Mouse (Mus musculus): ENCODE measurements at regions not wholly inside any gene's neighbourhood (a gene's known extent, or its start where the extent isn't known, plus 50 kb on each side); places are given as distances from the start of the nearest gene placed in this dataset.

DNA sequence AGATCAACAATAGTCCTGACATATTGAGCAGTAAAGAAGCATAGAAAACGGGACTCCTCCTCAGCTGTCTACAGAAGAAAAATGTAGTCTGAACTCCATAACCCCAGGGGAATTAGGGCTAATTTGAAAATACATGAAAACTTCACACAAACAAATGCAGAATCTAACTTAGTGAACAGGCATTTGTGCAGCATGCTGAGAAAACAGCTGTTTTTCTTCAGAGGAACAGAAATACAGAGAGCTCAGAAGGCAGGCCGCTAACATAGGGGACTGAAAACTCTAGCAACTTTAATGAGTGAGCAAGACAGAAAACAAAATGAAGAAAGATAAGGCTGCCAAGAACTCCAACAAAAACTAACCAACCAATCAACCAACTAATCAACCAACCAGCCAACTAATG is 172.7 kb upstream of the Zc3h12c start:
- Histone ChIP-seq H3K36me3 (replicated peaks; ENCODE audit: control insufficient read depth, insufficient read depth, low read depth) (no peaks in the 10 kb centered on the region), H3K27ac (no peak overlapping the region), H3K4me3 (ENCODE audit: insufficient read depth in 1 of 2, low read depth in 2 of 2, low read length in 2 of 2) (no peak overlapping the region), H3K4me1 (replicated peaks; ENCODE audit: control insufficient read depth in 2 of 2, insufficient read depth in 2 of 2, low read length in 1 of 2) (no peaks in the 10 kb centered on the region), H3K9me3 (ENCODE audit: control insufficient read depth, low read length) (no peaks in the 10 kb centered on the region), H3K27me3 (ENCODE audit: control insufficient read depth, insufficient read depth, low read length) (no peaks in the 10 kb centered on the region), H3K4me2 (ENCODE audit: low read depth) (no peak overlapping the region), H3K9ac (replicated peaks) (no peak overlapping the region)
- no peak for TF ChIP-seq CTCF (IDR thresholded peaks at IDR 0.05; ENCODE audit: low read depth)
- TF ChIP-seq EP300 (IDR thresholded peaks at IDR 0.05; ENCODE audit: low read depth): no peak
- 73% methylated on average over 2 of the region's 2 CpGs for WGBS (ENCODE audit: insufficient replicate concordance)
- no peak for DNase-seq (ENCODE audit: low read depth in 3 of 3, low spot score in 3 of 3)
- no peak for ATAC-seq (ENCODE audit: insufficient read depth)

DNA sequence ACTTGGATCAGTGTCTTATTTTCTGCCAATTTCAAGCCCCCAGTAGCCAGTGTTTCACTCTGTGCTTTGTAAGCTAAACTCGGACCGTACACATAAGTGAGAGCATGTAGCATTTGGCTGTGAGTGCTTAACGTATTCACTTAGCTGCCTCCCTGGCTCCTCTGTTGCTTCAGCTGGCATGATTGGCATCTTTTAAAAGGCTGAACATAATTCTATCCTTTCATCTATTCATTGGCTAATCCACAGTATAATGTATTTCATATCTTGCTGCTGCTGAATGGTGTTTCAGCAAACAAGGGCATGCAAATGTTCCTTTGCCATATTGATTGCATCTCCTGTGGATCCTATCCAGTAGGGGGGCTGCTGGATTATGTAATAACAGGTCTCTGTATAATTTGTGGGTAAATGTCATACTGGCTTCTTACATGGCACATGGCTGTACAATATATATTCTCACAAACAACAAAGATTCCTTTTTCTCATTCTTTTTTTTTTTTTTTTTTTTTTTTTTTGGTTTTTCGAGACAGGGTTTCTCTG is 169.5 kb upstream of the Zc3h12c start:
- ATAC-seq (ENCODE audit: insufficient read depth) (no peak), DNase-seq (ENCODE audit: low read depth in 3 of 3, low spot score in 3 of 3) (no peak)
- no peak overlapping the region for H3K4me3 ChIP-seq (ENCODE audit: insufficient read depth in 1 of 2, low read depth in 2 of 2, low read length in 2 of 2)
- TF ChIP-seq CTCF (IDR thresholded peaks at IDR 0.05; ENCODE audit: low read depth) (no peak), EP300 (IDR thresholded peaks at IDR 0.05; ENCODE audit: low read depth) (no peak)
- H3K36me3 ChIP-seq (replicated peaks; ENCODE audit: control insufficient read depth, insufficient read depth, low read depth): no peaks in the 10 kb centered on the region
- 60% methylated on average over 4 of the region's 4 CpGs for WGBS (ENCODE audit: insufficient replicate concordance)
- no peaks in the 10 kb centered on the region for H3K4me1 ChIP-seq (replicated peaks; ENCODE audit: control insufficient read depth in 2 of 2, insufficient read depth in 2 of 2, low read length in 1 of 2)
- no peaks in the 10 kb centered on the region for H3K9me3 ChIP-seq (ENCODE audit: control insufficient read depth, low read length)
- no peak overlapping the region for H3K4me2 ChIP-seq (ENCODE audit: low read depth)
- H3K27me3 ChIP-seq (ENCODE audit: control insufficient read depth, insufficient read depth, low read length): no peaks in the 10 kb centered on the region
- no peak overlapping the region for H3K9ac ChIP-seq (replicated peaks)
- H3K27ac ChIP-seq: no peak overlapping the region

DNA sequence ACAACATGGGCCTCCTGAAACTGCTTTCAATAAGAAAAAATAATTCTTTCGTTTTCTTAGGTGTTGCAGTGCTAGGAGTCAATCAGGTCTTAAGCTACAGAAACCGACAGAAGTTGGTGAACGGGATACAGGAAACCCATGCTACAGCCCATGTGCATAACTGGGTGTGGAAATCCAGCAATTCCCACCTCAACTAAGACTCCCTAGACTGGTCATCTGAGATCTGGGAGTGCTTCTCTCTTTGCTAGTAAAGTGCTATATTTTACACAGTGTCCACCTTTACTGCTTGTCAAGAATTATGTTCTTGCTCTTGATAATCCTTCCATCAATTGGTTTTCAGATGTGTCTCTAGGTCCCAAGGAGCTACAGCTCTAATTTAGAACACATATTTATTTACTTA is 166.4 kb upstream of the Zc3h12c start:
- H3K4me2 ChIP-seq (ENCODE audit: low read depth): no peak overlapping the region
- H3K4me3 ChIP-seq (ENCODE audit: insufficient read depth in 1 of 2, low read depth in 2 of 2, low read length in 2 of 2): no peak overlapping the region
- WGBS (ENCODE audit: insufficient replicate concordance): 66% methylated on average over 3 of the region's 3 CpGs
- no peak for TF ChIP-seq CTCF (IDR thresholded peaks at IDR 0.05; ENCODE audit: low read depth)
- no peak for TF ChIP-seq EP300 (IDR thresholded peaks at IDR 0.05; ENCODE audit: low read depth)
- H3K4me1 ChIP-seq (replicated peaks; ENCODE audit: control insufficient read depth in 2 of 2, insufficient read depth in 2 of 2, low read length in 1 of 2): no peaks in the 10 kb centered on the region
- H3K27ac ChIP-seq: no peak overlapping the region
- H3K9ac ChIP-seq (replicated peaks): no peak overlapping the region
- H3K9me3 ChIP-seq (ENCODE audit: control insufficient read depth, low read length): no peaks in the 10 kb centered on the region
- no peaks in the 10 kb centered on the region for H3K27me3 ChIP-seq (ENCODE audit: control insufficient read depth, insufficient read depth, low read length)
- no peaks in the 10 kb centered on the region for H3K36me3 ChIP-seq (replicated peaks; ENCODE audit: control insufficient read depth, insufficient read depth, low read depth)
- DNase-seq (ENCODE audit: low read depth in 3 of 3, low spot score in 3 of 3): no peak
- no peak for ATAC-seq (ENCODE audit: insufficient read depth)

DNA sequence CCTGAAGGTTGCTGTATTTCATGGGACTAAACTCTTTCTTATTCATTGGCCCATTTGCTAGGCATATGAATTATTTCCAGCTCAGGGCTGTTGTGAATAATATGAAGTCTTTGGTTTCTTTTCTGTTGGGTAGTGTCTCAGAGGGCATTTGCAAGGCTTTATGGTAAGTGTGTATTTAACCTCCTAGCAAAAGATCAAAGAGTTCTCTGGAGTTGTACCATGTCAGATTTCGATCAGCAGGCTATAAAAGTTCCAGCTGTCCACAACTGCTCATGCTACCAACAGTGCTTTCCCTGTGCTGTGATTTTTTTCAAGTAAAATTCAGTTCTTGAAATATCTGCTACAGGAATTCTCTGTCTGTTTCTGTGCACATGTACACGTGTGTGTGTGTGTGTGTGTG is 165.5 kb upstream of the Zc3h12c start:
- Histone ChIP-seq H3K4me3 (ENCODE audit: insufficient read depth in 1 of 2, low read depth in 2 of 2, low read length in 2 of 2) (no peak overlapping the region), H3K27ac (no peak overlapping the region), H3K27me3 (ENCODE audit: control insufficient read depth, insufficient read depth, low read length) (no peaks in the 10 kb centered on the region)

DNA sequence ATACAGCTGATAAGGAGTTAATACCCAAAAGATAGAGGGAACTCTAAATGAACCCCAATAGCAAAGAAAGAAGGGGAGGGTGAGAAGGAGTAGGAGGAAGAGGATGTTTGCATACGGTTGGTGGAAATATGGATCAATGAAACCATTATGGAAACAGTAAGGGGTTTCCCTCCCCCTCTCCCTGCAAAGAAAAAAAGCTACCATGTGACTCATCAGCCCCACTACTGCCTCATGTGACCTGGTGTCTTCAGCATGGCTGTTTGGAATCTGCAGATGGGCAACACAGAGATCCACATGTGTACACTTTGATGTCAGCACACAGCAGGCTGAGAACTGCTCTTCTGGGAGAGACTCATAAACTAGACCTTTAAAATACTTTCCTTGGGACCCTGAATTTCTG is 163.4 kb upstream of the Zc3h12c start:
- no peak overlapping the region for H3K4me3 ChIP-seq (ENCODE audit: insufficient read depth in 1 of 2, low read depth in 2 of 2, low read length in 2 of 2)
- H3K9me3 ChIP-seq (ENCODE audit: control insufficient read depth, low read length): no peaks in the 10 kb centered on the region
- H3K4me2 ChIP-seq (ENCODE audit: low read depth): no peak overlapping the region
- WGBS (ENCODE audit: insufficient replicate concordance): 68% methylated on average over 1 of the region's 1 CpGs
- TF ChIP-seq EP300 (IDR thresholded peaks at IDR 0.05; ENCODE audit: low read depth): no peak
- no peak for TF ChIP-seq CTCF (IDR thresholded peaks at IDR 0.05; ENCODE audit: low read depth)
- no peaks in the 10 kb centered on the region for H3K27me3 ChIP-seq (ENCODE audit: control insufficient read depth, insufficient read depth, low read length)
- no peaks in the 10 kb centered on the region for H3K36me3 ChIP-seq (replicated peaks; ENCODE audit: control insufficient read depth, insufficient read depth, low read depth)
- H3K9ac ChIP-seq (replicated peaks): no peak overlapping the region
- no peak for ATAC-seq (ENCODE audit: insufficient read depth)
- H3K4me1 ChIP-seq (replicated peaks; ENCODE audit: control insufficient read depth in 2 of 2, insufficient read depth in 2 of 2, low read length in 1 of 2): no peaks in the 10 kb centered on the region
- H3K27ac ChIP-seq: no peak overlapping the region
- DNase-seq (ENCODE audit: low read depth in 3 of 3, low spot score in 3 of 3): no peak

More for the DNA sequence above, 165.5 kb upstream of the Zc3h12c start:
- Histone ChIP-seq H3K9ac (replicated peaks) (no peak overlapping the region), H3K9me3 (ENCODE audit: control insufficient read depth, low read length) (no peaks in the 10 kb centered on the region), H3K36me3 (replicated peaks; ENCODE audit: control insufficient read depth, insufficient read depth, low read depth) (no peaks in the 10 kb centered on the region), H3K4me1 (replicated peaks; ENCODE audit: control insufficient read depth in 2 of 2, insufficient read depth in 2 of 2, low read length in 1 of 2) (no peaks in the 10 kb centered on the region), H3K4me2 (ENCODE audit: low read depth) (no peak overlapping the region)
- TF ChIP-seq CTCF (IDR thresholded peaks at IDR 0.05; ENCODE audit: low read depth): no peak
- no peak for TF ChIP-seq EP300 (IDR thresholded peaks at IDR 0.05; ENCODE audit: low read depth)
- DNase-seq (ENCODE audit: low read depth in 3 of 3, low spot score in 3 of 3) (no peak), ATAC-seq (ENCODE audit: insufficient read depth) (no peak)
- WGBS (ENCODE audit: insufficient replicate concordance): 33% methylated on average over 2 of the region's 2 CpGs
